Mouse (Mus musculus) adrenal gland, adult 2 months (tissue): ENCODE data around the gene Thsd4. TPM values are rescaled to one million over a fixed set of nuclear protein-coding genes. Genes with fewer than 3 reads are reported as not detected.

Source experiments
- DNase-seq: peaks from one replicate; pipeline ENCODE4 v3.0.0; 2021
- polyA plus RNA-seq: library from polyadenylated mRNA; depleted of rRNA; stranded (reverse); fragments of >200 nt; gene quantifications from 2 replicates; pipeline ENCODE4 v1.2.3, GENCODE M21; 2012
- total RNA-seq, 2 experiments: library from RNA; stranded (reverse); gene quantifications; 2 replicates each; pipeline ENCODE4 v1.2.3; 2021

Thsd4 gene
- total and polyA plus RNA-seq, 3 experiments: 2.4 to 5.0 (median 3.7) TPM

- no peak for DNase-seq
These were observed 65.2 kb downstream of the Thsd4 start for GRCm38 (mm10) chr9:60456651-60457050.

GRCm38 (mm10) chr9:60454406-60455076 lies 67.3 kb downstream of the Thsd4 start:
- no peak for DNase-seq

GRCm38 (mm10) chr9:60449498-60449897 lies 72.3 kb downstream of the Thsd4 start:
- no peak for DNase-seq

GRCm38 (mm10) chr9:60445821-60446220 lies 76.0 kb downstream of the Thsd4 start:
- no peak for DNase-seq

- DNase-seq: no peak
These were observed 80.5 kb downstream of the Thsd4 start for GRCm38 (mm10) chr9:60441274-60441902.

- no peak for DNase-seq
These were observed 81.3 kb downstream of the Thsd4 start for GRCm38 (mm10) chr9:60440506-60440905.

GRCm38 (mm10) chr9:60436246-60436645 lies 85.6 kb downstream of the Thsd4 start:
- DNase-seq: no peak

- no peak for DNase-seq
These were observed 87.8 kb downstream of the Thsd4 start for GRCm38 (mm10) chr9:60434093-60434492.

- no peak for DNase-seq
These were observed 89.9 kb downstream of the Thsd4 start for GRCm38 (mm10) chr9:60431924-60432323.

- no peak for DNase-seq
These were observed 91.8 kb downstream of the Thsd4 start for GRCm38 (mm10) chr9:60430017-60430416.

- DNase-seq: no peak
These were observed 107.6 kb downstream of the Thsd4 start for GRCm38 (mm10) chr9:60414076-60414755.

- no peak for DNase-seq
These were observed 110.8 kb downstream of the Thsd4 start for GRCm38 (mm10) chr9:60410872-60411635.

- peak; percentile 10 for DNase-seq
These were observed 114.5 kb downstream of the Thsd4 start for GRCm38 (mm10) chr9:60407374-60407773.

GRCm38 (mm10) chr9:60405777-60406176 lies 116.1 kb downstream of the Thsd4 start:
- peak; percentile 46 for DNase-seq

GRCm38 (mm10) chr9:60402681-60403080 lies 119.2 kb downstream of the Thsd4 start:
- DNase-seq: no peak

GRCm38 (mm10) chr9:60400001-60400400 lies 121.8 kb downstream of the Thsd4 start:
- DNase-seq: no peak

- DNase-seq: no peak
These were observed 123.8 kb downstream of the Thsd4 start for GRCm38 (mm10) chr9:60398073-60398472.

GRCm38 (mm10) chr9:60396096-60396495 lies 125.8 kb downstream of the Thsd4 start:
- no peak for DNase-seq

- no peak for DNase-seq
These were observed 128.9 kb downstream of the Thsd4 start for GRCm38 (mm10) chr9:60392916-60393315.

GRCm38 (mm10) chr9:60384751-60385150 lies 137.1 kb downstream of the Thsd4 start:
- DNase-seq: no peak

- peak; percentile 38 for DNase-seq
These were observed 138.9 kb downstream of the Thsd4 start for GRCm38 (mm10) chr9:60382941-60383340.

GRCm38 (mm10) chr9:60382526-60382925 lies 139.3 kb downstream of the Thsd4 start:
- no peak for DNase-seq
